Mouse (Mus musculus) thymus, postnatal 36 days (tissue): ENCODE results near the gene Polr1d.

ENCODE experiments used
- DNase-seq, 2 experiments: peaks; one replicate each; pipeline ENCODE4 v3.0.0; 2022; ENCODE audit warnings: mixed read lengths in 2 of 2

Gene Polr1d

GRCm38 (mm10) chr5:147089836-147090235 is 13.0 kb downstream of the Polr1d start:
- DNase-seq = no peak

GRCm38 (mm10) chr5:147090256-147090963 is 13.6 kb downstream of the Polr1d start:
- no peak for DNase-seq

GRCm38 (mm10) chr5:147092448-147092847 is 15.6 kb downstream of the Polr1d start:
- no peak for DNase-seq

- no peak for DNase-seq
These were observed 17.4 kb downstream of the Polr1d start for GRCm38 (mm10) chr5:147094296-147094695.

DNA sequence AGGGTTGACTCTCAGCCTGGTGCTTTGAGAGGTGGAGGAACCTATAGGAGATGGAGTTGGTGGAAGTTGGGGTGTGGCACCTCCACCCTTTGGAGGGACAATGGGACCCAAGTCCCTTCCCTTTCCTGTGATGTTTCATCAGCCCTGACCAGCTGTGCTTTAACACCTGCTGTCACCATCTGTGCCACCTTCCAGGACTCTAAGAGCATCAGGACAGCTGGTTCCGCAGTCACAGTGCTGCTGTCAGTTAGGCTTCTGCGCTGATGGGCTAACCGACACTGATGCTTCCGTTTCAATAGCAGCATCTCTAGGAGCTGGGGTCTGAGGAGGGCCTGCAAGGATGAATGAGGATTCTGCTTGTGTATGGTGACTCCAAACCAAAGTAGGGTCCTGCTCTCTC is 19.7 kb downstream of the Polr1d start:
- no peak for DNase-seq

DNA sequence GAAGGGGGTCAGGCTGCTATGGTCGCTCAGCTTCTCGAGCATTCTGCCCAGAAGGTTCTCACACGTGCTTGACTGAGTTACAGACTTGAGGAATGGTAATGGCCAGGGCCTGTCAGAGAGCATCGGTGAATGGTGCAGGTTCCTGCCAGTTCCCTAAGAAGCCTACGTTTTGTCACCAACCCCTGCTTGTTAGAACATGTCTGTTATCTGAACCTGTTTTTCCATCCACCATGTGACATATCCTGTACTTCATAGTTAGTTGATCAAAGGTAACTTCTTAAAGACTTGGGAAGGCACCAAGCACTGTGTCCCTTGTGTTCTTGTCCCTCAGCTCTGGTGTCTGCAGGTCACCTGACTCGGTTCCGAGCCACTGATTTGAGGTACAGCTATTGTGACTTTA is 21.8 kb downstream of the Polr1d start:
- DNase-seq = no peak

- DNase-seq = no peak
These were observed 23.3 kb downstream of the Polr1d start for GRCm38 (mm10) chr5:147100180-147100579.

GRCm38 (mm10) chr5:147102295-147102694 is 25.4 kb downstream of the Polr1d start:
- no peak for DNase-seq

DNA sequence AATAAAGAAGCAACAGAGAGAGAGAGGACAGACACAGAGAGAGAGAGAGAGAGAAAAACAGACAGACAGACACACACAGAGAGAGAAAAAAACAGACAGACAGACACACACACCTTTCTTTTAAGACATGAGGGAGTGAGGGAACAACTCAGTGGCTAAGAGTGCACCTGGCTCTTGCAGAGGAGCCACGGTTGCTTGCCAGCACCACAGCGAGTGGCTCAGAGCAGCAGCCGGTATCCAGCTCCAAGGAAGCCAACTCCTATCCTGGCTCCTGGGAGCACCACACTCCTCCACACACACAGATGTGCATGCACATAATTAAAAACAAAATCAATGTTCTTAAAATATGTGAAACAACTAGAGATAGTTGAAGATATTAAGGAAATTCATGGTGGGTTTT is 30.4 kb downstream of the Polr1d start:
- no peak for DNase-seq

- no peak for DNase-seq
These were observed 32.2 kb downstream of the Polr1d start for GRCm38 (mm10) chr5:147108861-147109591.

DNA sequence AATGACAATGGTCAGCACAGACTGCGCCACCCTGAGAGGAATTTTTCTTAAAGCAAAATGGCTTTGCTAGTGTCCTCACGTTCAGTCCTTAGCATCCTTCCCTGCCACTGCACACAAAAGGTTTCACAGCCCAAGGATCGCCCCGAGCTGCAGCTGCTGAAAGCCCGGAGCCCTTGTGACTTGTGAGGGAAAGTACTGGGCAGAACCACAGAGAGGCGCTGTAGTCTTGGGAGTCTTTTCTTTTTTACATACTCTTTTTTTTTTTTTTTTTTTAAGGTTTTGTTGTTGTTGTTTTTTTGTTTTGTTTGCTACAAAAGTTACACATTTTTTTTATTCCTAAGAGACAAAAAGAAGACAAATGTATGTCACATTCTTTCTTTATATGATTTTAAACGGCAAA is 37.9 kb downstream of the Polr1d start:
- no peak for DNase-seq

- DNase-seq = no peak
These were observed 38.8 kb downstream of the Polr1d start for GRCm38 (mm10) chr5:147115631-147116030.

GRCm38 (mm10) chr5:147117027-147117426 is 40.2 kb downstream of the Polr1d start:
- DNase-seq = no peak

- no peak for DNase-seq
These were observed 44.3 kb downstream of the Polr1d start for GRCm38 (mm10) chr5:147121146-147121545.

- no peak for DNase-seq
These were observed 47.9 kb downstream of the Polr1d start for GRCm38 (mm10) chr5:147124794-147125193.

DNA sequence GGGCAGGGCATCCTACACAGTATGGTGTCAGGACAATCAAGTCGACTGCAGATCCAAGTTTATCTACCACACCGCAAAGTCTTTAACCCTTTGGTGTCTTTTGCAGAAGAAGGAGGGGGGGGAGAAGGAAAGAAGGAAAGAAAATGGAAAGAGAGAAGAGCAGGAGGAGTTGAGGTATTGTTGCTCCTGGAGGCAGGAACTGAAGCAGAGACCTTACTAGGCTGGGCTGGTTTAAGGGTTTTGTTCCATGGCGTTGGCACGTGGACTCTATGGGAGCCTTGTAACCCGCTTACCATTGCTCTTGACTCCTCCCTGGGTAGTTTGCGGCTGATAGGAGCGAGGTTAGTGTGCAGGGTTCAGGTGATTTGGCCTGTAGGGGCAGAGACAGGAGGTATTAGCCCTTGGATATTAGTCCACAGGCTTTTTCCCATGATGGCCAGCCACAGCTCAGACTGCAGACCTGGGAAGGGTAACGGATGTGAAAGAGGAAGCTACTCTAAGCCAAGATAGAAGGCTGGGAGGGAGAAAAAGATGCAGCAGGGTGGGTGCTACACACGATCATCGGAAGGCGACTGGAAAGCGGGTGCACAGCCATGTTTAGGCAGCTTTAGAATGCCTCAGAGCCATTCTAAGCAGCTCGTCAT is 48.8 kb downstream of the Polr1d start:
- DNase-seq = no peak

- no peak for DNase-seq
These were observed 51.0 kb downstream of the Polr1d start for GRCm38 (mm10) chr5:147127860-147128259.

DNA sequence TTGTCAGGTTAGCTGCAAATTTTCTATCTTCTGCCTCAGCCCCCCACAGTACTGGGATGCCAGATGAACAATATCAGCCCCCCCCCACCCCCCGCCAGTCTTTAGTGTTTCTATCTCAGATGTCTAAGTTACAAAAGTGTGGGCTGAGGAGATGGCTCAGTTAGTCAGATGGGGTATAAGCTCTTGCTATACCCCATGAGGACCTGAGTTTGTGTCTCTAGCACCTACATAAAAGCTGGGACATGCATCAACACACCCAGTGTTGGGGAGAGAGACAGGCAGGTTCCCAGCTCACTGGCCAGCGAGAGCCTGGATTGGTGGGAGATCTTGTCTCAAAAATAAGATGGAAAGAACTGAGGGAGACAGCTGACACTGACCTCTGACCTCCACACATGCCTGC is 52.6 kb downstream of the Polr1d start:
- no peak for DNase-seq

- DNase-seq = no peak
These were observed 55.1 kb downstream of the Polr1d start for GRCm38 (mm10) chr5:147131912-147132311.

DNA sequence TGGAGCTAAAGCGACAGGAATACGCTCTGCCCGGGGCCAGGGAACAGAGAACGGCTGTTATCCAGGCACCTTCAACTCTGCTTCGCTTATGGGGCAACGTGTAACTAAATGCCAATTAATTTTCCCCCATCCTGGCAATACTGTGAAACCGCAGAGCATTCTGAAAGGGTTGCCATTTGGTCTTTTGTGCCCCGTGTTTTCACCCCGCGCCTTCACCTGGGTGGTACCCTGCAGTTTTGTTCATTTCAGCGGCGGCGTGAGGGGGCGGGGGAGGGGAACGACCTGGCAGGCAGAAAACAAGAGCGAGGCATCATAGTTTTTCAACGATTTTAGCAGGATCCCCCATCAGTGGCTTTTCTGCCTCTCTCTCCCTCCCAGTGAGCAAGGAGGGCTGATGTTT is 56.8 kb downstream of the Polr1d start:
- no peak for DNase-seq

DNA sequence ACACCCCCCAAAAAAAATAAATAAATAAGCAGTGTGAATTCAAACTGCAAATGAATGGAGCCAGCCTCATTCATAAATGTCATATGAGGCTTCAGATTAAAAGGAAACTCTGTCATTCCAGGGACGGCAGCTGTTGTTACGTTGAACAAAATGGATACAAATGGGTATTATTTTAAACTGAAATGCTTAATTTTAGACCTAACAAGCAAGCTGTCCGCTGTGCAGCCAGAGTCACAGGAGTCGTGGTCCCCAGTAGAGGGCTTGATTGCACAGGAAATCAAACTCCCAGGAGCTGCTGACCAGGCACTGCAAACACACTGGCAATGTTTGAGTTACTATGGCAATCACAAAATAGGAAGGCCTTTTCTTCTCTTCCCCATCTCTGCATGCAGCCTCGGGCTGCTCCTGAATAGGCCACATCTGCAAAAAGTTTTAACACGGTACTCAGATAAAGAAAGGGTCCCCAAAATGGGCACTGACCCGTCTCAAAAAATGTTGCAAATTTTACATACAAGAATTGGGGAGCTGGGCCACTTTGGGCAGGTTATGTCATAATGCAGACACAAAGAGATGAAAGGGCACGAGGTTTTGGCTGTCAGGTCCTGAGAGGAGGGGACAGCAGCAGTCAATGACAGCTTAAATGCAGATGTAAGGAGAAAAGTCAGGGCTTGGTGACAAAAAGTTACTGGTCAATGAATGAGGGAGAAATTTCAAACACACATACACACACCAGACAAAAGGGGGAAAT is 57.7 kb downstream of the Polr1d start:
- DNase-seq = no peak

GRCm38 (mm10) chr5:147135089-147135446 is 58.2 kb downstream of the Polr1d start:
- DNase-seq = no peak

- no peak for DNase-seq
These were observed 59.1 kb downstream of the Polr1d start for GRCm38 (mm10) chr5:147135994-147136393.
